Mouse (Mus musculus) heart, embryonic 15.5 days (tissue): ENCODE data around the gene Sh3bgrl2. TPM values are rescaled to one million over a fixed set of nuclear protein-coding genes. Genes with fewer than 3 reads are reported as not detected.

ENCODE experiments used
- ATAC-seq: fragments of 200-750 bp; cut with Nextera tagmentation; replicated peaks from 2 replicates; pipeline ENCODE4 v1.8.0; 2017; ENCODE audit warnings: low read depth, moderate TSS enrichment; ENCODE audit not compliant: insufficient number of reproducible peaks, insufficient read depth, low FRiP score
- H3K27ac ChIP-seq: fragments of 300-500 bp; sonication (generic); 2 replicates; pipeline ENCODE4 v1.5.1; 2015; ENCODE audit warnings: mild to moderate bottlenecking, inconsistent platforms
- H3K27me3 ChIP-seq: fragments of 300-500 bp; sonication (generic); 2 replicates; pipeline ENCODE4 v1.6.1; 2015; ENCODE audit warnings: inconsistent platforms
- H3K36me3 ChIP-seq: fragments of 300-500 bp; sonication (generic); 2 replicates; pipeline ENCODE4 v1.6.1; 2015; ENCODE audit warnings: mild to moderate bottlenecking, inconsistent platforms
- H3K4me1 ChIP-seq: fragments of 300-500 bp; sonication (generic); replicated peaks from 2 replicates; pipeline ENCODE4 v1.6.1; 2015; ENCODE audit warnings: inconsistent platforms
- H3K4me2 ChIP-seq: fragments of 300-500 bp; sonication (generic); 2 replicates; pipeline ENCODE4 v1.6.1; 2015; ENCODE audit warnings: inconsistent platforms, mild to moderate bottlenecking, moderate library complexity
- H3K4me3 ChIP-seq: fragments of 300-500 bp; sonication (generic); 2 replicates; pipeline ENCODE4 v1.5.1; 2015; ENCODE audit warnings: mild to moderate bottlenecking, inconsistent platforms
- H3K9ac ChIP-seq: fragments of 300-500 bp; sonication (generic); 2 replicates; pipeline ENCODE4 v1.6.1; 2015; ENCODE audit warnings: mild to moderate bottlenecking, inconsistent platforms
- H3K9me3 ChIP-seq: fragments of 300-500 bp; sonication (generic); replicated peaks from 2 replicates; pipeline ENCODE4 v1.6.1; 2016; ENCODE audit warnings: inconsistent platforms
- WGBS: fragments of 180-500 bp; shearing (Covaris S2); methylation state at CpG from one replicate; pipeline ENCODE4 v1.1.7; 2015; ENCODE audit warnings: mixed read lengths; 5-methylcytosine and 5-hydroxymethylcytosine counted together
- polyA plus RNA-seq: library from polyadenylated mRNA; unstranded; fragments of >200 nt; fragmentation: Nextera tagmentation; extraction: Ambion mirVana; gene quantifications from 2 replicates; pipeline ENCODE4 v1.2.1, GENCODE M21; 2015

Sh3bgrl2 gene
- polyA plus RNA-seq, 1 experiment from 2014 or later, result 11.9 TPM

DNA sequence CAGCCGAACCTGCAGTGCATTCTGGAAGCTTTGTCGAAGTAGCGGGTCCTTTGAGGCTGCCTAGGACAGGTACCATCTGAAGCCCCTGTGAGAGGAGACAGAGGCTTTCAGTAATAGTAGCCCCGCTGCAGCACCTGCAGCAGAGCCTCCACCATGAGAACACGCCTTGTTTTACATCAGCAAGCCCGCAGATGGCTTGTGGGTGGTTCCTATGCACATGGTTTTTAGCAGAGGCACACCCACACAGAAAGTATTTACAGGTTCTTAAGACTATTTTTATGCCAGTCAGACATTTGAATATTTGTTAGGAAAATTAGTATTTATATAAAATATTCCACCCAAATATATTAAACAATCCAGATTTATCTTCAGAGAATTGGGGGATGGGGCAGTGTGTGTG, 48.0 kb downstream of the Sh3bgrl2 start:
- no peak for ATAC-seq
- Histone ChIP-seq H3K9ac (no peak overlapping the region), H3K9me3 (no peaks in the 10 kb centered on the region), H3K4me3 (no peak overlapping the region), H3K36me3 (no peaks in the 10 kb centered on the region), H3K27ac (no peak overlapping the region), H3K4me2 (no peak overlapping the region), H3K27me3 (no peaks in the 10 kb centered on the region), H3K4me1 (peaks cover 5% of the 10 kb centered on the region)
- 88% methylated on average over 6 of the region's 6 CpGs for WGBS

DNA sequence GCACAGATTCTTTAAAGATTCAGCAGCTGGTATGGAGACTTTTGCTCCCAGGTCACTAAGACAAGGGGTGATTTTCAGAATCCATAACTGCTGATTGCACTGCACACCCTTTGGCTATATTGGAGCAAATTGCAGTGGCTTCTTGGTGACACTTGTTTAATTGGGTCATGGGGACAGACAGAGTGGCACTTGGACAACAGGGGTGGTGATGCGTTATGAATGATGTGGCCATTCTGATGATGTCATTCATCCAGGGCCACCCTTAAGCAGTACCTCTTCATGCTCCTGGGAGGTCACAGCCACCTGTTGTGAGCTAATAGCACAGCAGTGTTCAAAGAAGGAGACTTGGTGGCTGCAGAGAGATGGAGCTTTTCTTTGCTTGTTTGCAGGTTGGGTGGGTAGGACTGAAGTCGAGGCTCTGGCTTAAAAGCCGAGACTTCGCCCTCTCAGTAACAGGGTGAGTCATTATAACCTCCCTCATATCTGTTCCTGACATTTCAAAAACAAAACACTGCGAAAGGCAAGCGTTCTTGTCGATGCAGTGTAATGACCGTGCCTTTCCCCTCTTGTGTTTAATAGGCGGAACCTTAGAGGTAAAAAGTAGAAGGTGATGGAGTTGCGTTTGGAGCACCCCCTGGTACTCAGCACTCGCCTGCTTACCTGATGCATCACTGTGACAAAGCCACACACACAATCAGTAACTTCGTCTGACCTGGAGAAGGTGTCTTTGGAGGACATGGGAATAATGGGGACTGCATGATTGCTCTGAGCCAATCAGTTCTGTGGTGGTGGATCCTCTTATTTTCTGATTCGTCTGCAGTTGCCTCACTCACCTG, 48.7 kb downstream of the Sh3bgrl2 start:
- H3K27ac ChIP-seq, result no peak overlapping the region
- H3K36me3 ChIP-seq, result no peaks in the 10 kb centered on the region
- no peak overlapping the region for H3K9ac ChIP-seq
- ATAC-seq, result no peak
- peaks cover 5% of the 10 kb centered on the region for H3K4me1 ChIP-seq
- H3K27me3 ChIP-seq, result no peaks in the 10 kb centered on the region
- WGBS, result 80% methylated on average over 13 of the region's 13 CpGs
- no peak overlapping the region for H3K4me2 ChIP-seq
- H3K4me3 ChIP-seq, result no peak overlapping the region
- H3K9me3 ChIP-seq, result no peaks in the 10 kb centered on the region

DNA sequence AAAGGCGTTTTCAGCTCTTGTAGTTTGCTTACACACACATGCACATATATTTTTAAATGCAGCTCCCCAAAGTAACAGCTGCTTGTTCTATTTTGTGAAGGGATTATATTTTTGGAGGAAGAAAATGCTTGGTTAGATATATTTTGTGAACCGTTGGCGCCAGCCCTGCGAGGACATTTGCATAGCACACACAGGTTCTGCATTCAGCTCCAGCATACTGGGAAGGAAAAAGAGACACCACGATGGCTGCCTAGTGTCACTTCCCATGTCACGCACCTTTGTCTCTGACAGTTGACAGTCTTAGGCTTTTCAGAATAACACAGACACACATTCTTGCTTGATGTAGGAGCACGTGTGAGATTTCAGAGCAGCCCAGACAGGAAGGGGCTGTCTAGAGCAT, 49.9 kb downstream of the Sh3bgrl2 start:
- no peak overlapping the region for H3K4me2 ChIP-seq
- 66% methylated on average over 7 of the region's 7 CpGs for WGBS
- no peaks in the 10 kb centered on the region for H3K36me3 ChIP-seq
- no peaks in the 10 kb centered on the region for H3K27me3 ChIP-seq
- H3K9ac ChIP-seq, result no peak overlapping the region
- no peak overlapping the region for H3K4me3 ChIP-seq
- no peak for ATAC-seq
- no peak overlapping the region for H3K27ac ChIP-seq
- no peaks in the 10 kb centered on the region for H3K9me3 ChIP-seq
- peaks cover 11% of the 10 kb centered on the region; the same call in 1 of the 2 replicates for H3K4me1 ChIP-seq

DNA sequence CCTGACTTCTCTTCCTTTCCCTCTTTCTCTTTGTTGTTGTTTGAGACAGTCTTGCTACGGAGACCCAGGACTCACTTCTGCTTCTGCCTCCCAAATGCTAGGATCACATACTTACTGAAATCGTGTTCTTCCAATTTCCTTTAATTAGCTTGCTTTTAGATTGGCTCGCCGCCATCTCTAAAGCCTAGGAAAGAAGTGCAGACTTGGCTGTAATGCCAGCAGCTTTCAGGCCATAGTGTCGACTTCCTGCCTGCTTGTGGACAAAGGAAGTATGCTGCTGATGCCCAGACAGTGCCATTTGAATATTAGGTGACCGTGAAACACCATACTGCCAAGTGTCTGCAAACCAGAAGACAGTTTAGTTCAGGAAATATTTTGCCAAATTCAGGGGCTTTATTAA, 51.4 kb downstream of the Sh3bgrl2 start:
- Histone ChIP-seq H3K27me3 (no peaks in the 10 kb centered on the region), H3K27ac (peak overlapping the region; percentile 40; the same call in 1 of the 2 replicates), H3K36me3 (no peaks in the 10 kb centered on the region), H3K4me2 (no peak overlapping the region), H3K4me3 (no peak overlapping the region), H3K4me1 (peaks cover 18% of the 10 kb centered on the region; the same call in 1 of the 2 replicates), H3K9me3 (no peaks in the 10 kb centered on the region), H3K9ac (no peak overlapping the region)
- ATAC-seq, result no peak
- 53% methylated on average over 6 of the region's 6 CpGs for WGBS

DNA sequence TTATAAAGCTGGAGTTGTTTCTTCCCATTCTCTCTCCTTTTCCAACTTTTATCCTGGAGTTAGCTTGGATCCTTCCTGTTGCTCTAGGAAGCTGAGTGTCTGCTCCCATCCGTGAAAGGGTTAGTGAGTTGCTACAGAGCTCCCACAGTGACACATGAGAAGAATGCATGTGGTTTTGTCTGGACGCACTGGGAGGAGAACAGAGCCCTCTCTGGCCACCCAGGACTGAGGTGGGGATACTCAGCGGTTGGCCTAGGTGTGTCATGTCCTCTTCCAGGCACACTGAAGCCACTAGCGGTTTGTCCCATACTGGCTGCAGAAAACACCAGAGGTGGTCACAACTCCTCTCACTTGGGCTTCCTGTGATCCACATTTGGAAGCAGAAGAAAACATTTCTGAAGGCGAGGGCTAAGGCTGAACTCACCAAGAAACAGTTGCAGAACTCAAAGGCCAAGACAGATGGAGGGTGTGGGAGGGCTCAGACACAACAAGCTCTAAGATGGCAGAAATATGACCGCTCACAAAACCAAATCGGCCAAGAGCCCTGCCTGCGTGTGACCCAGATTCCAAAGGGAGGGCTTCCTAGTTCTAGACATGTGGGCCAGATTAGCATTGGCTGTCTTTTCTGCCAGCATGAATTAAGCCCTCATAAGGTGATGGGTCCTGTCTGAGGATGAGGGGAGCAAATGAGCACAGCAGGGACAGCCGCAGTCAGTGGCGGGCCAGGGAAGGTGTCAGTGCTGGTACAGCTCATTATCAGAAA, 52.3 kb downstream of the Sh3bgrl2 start:
- no peaks in the 10 kb centered on the region for H3K36me3 ChIP-seq
- 78% methylated on average over 10 of the region's 10 CpGs for WGBS
- no peak overlapping the region for H3K4me2 ChIP-seq
- H3K27ac ChIP-seq, result no peak overlapping the region
- no peak for ATAC-seq
- H3K4me1 ChIP-seq, result peaks cover 19% of the 10 kb centered on the region; the same call in 1 of the 2 replicates
- H3K4me3 ChIP-seq, result no peak overlapping the region
- no peak overlapping the region for H3K9ac ChIP-seq
- no peaks in the 10 kb centered on the region for H3K9me3 ChIP-seq
- no peaks in the 10 kb centered on the region for H3K27me3 ChIP-seq

DNA sequence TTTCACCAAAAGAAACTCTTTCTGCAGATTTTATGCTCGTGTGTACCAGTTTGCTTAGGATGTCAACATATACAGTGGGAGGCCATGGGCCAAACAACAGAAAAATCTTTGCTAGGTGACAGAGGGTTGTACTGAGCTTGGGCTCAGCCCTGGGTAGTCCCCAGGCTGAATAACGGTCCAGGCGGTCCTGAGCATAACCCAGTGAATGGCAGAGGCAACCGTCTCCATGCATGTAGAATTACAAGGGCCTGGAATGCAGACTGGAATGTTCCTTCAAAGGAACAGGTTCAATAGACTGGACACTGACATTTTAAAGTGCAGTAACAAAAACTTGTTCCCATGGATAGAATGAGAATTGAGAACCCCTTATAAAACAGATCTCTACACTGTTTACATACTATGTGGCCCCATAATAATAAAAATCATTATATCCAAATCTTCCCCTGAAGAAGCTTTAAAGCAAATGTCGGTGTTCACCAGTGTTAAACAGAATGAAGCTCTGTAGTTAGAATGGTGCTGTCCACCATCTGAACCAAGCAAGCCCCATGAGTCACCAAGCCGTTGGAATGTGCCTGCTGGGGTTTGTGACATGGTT, 54.1 kb downstream of the Sh3bgrl2 start:
- Histone ChIP-seq H3K27ac (no peak overlapping the region), H3K4me1 (peaks cover 19% of the 10 kb centered on the region; the same call in 1 of the 2 replicates)
- ATAC-seq, result no peak

DNA sequence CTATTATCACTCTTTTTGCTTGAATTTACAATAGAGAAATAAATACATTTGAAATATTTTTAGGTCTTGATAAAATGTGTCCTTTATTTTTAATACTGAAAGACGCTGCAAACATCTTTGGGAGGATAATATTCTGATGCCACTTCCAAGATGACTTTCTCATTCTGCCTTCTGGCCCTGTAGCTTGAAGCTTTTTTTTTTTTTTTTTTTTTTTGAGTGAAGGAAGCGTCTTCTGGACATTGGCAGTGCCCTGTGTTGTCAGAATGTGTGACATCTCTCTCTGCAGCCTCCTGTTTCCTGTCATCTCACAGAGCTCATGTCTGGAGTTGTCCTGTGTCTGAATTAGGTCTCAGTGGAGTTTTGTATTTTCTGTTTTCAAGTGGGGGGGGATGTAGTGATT, 55.0 kb downstream of the Sh3bgrl2 start:
- Histone ChIP-seq H3K4me2 (no peak overlapping the region), H3K27ac (no peak overlapping the region), H3K4me1 (peaks cover 23% of the 10 kb centered on the region; the same call in 1 of the 2 replicates), H3K36me3 (no peaks in the 10 kb centered on the region), H3K9ac (no peak overlapping the region), H3K27me3 (no peaks in the 10 kb centered on the region), H3K9me3 (no peaks in the 10 kb centered on the region), H3K4me3 (no peak overlapping the region)
- ATAC-seq, result no peak
- 58% methylated on average over 2 of the region's 2 CpGs for WGBS

More for the DNA sequence above, 54.1 kb downstream of the Sh3bgrl2 start:
- no peak overlapping the region for H3K4me2 ChIP-seq
- H3K9me3 ChIP-seq, result no peaks in the 10 kb centered on the region
- no peaks in the 10 kb centered on the region for H3K27me3 ChIP-seq
- no peak overlapping the region for H3K9ac ChIP-seq
- 47% methylated on average over 6 of the region's 6 CpGs for WGBS
- no peaks in the 10 kb centered on the region for H3K36me3 ChIP-seq
- H3K4me3 ChIP-seq, result no peak overlapping the region

DNA sequence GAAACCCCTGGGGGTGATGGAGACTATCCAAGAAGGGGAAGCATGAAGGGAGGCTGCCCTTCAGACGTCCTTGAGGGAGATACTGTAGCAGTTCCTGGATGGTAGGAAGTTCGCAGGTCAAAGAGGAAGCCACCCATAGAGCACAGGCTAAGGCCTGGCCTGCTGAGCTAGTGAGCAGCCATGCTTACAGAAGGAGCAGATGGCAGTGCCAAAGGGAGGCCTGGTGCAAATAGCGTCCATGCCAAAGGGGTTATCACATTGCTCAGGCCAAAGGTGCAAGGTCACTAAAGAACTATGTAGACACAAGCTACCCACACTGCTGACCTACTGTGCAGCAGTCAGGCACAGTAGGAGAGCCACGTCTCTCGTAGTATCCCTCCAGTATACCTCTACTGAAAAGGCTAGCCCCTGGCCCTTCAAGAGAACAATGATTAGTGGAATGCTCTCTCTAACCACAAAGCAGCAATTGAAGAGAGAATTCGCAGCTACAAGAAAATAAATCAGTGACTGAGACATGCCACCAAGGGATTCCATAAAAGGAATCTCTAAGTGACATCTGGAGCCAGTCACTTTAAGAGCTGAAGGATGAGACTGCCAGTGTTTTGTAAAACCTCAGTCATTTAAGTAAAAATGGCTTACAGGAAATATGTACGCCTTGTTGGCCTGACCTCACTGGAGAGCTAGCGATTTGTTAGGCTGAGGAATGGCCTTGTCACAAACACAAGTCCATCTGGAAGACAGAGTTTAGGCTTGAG, 57.9 kb downstream of the Sh3bgrl2 start:
- no peak for ATAC-seq
- no peaks in the 10 kb centered on the region for H3K27me3 ChIP-seq
- WGBS, result 66% methylated on average over 8 of the region's 8 CpGs
- no peaks in the 10 kb centered on the region for H3K9me3 ChIP-seq
- H3K27ac ChIP-seq, result no peak overlapping the region
- no peak overlapping the region for H3K4me3 ChIP-seq
- peaks cover 24% of the 10 kb centered on the region for H3K4me1 ChIP-seq
- no peak overlapping the region for H3K4me2 ChIP-seq
- no peaks in the 10 kb centered on the region for H3K36me3 ChIP-seq
- no peak overlapping the region for H3K9ac ChIP-seq

DNA sequence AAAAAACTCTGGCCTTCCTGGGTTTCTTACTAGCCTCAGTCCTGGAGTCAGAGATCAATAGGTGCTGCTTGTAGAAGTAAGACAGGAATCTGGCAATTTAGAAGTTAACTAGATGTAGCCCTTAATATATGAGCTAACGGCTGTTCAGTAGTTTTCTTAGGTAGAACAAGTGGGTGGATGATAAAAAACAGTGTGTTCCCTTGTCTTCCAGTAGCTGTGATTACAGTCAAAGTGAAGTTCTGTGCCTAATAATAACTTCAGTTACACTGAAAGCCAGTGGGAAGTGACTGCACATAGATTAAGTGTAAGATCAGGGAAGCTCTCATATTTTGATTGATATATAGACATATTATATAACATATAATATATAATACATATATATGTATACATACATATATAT, 60.0 kb downstream of the Sh3bgrl2 start:
- WGBS, result 37% methylated on average over 1 of the region's 1 CpGs
- Histone ChIP-seq H3K27ac (no peak overlapping the region), H3K4me2 (no peak overlapping the region), H3K4me3 (no peak overlapping the region), H3K4me1 (peaks cover 18% of the 10 kb centered on the region), H3K9ac (no peak overlapping the region), H3K9me3 (no peaks in the 10 kb centered on the region), H3K36me3 (no peaks in the 10 kb centered on the region), H3K27me3 (no peaks in the 10 kb centered on the region)
- no peak for ATAC-seq

DNA sequence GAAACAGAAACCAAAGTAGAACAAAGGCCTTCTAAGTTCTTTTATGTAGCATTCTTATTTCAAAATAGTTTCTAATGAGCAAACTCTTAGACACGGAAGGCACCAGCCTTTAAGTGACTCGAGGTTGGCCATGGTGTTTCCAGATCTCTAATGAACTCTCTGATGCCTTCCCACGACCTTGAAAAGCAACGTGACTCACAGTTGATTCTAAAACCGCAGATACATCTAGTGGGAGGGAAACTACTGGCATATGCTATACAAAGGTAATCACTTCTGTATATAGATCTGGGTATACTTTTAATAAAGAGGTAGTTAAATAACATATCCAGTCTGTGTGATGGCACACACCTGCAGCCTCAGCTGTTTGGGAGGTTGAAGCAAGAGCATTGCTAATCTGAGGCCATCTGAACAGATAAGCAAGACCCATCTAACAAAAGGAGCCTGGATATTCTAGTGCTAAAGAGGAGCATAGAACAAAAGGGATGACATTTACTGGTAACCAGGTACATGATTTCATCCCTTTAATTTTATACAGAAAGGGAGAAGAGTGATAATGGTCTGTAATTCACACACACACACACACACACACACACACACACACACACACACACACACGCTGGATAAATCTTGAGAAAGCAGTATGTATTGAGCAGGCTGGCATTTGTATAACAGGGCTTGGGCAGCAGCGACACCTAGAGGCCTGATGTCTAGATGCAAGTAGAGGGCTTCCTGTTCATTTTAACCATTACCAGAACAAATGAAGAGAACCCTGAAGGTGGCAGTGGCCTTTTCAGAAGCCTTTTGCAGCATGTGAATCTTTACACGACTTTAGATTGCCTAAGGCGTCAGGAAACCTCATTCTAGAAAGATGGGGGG, 61.5 kb downstream of the Sh3bgrl2 start:
- Histone ChIP-seq H3K9ac (no peak overlapping the region), H3K9me3 (no peaks in the 10 kb centered on the region), H3K36me3 (no peaks in the 10 kb centered on the region), H3K4me2 (no peak overlapping the region), H3K4me3 (no peak overlapping the region), H3K4me1 (peaks cover 10% of the 10 kb centered on the region), H3K27me3 (no peaks in the 10 kb centered on the region), H3K27ac (no peak overlapping the region)
- WGBS, result 35% methylated on average over 9 of the region's 9 CpGs
- ATAC-seq, result no peak
